Mouse (Mus musculus) neutrophil, adult 65 days (primary cell): Measurements from ENCODE around the gene Vac14. TPM values are rescaled to one million over a fixed set of nuclear protein-coding genes. Genes with fewer than 3 reads are reported as not detected.

Source experiments
- total RNA-seq: library from RNA; stranded (reverse); gene quantifications from 2 replicates; pipeline ENCODE4 v1.2.4, GENCODE M21; 2023

Vac14 gene
- 26.9 and 39.1 TPM in 2 replicates for total RNA-seq

DNA sequence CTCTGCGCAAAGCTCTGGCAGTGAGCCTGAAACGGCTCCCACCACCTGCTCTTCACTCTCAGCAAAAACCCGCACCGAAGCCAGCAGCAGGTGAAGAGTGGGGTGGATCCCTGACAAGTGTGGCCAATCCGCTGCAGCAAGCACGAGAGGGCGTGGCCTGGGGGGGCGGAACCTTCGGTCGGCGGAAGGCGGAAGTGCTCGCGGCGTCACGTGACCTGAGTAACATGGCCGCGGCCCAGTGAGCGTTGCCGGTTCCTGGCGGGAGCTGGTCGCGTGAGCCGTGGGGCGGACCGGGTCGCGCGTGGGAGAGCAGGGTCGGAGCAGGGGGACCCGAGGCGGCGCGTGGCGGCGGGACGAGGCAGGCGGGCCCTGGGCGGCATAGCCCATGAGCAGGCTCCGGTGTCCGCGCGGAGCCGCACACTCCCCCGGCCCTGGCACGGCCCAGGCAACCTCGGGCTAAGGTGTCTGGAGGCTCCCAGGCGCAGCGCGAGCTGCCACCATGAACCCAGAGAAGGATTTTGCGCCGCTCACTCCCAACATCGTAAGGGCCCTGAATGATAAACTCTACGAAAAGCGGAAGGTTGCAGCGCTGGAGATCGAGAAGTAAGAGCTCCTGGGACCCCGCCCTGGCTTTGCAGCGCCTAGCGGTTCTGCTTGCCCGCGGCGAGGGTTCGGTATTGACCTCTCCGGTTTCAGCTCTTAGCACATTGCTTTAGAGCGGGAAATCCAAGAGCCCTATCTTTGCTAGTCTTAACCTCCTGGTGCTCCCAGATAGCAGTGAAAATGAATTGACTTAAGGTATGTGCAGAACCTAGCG lies at the start of gene Vac14:
Gene Vac14, plus strand, starts transcription at position 195 of the 817 bp plus-strand sequence.

GRCm38 (mm10) chr8:110720685-110721598 lies 102.6 kb downstream of the Vac14 start, which contains the start of gene Mtss1l:
TSS of gene Mtss1l (plus strand) at chr8:110721476.

Other genes starting within 250 kb of the Vac14 start
- 0.54 and 1.00 TPM in 2 replicates for gene Mtss1l, start 102.9 kb downstream of the Vac14 start, total RNA-seq
- not detected in 2 replicates for gene Il34, start 187.3 kb downstream of the Vac14 start, total RNA-seq
- gene Cog4, start 228.0 kb downstream of the Vac14 start, total RNA-seq: 31.1 and 42.8 TPM in 2 replicates
- gene Sf3b3, start 228.2 kb downstream of the Vac14 start, total RNA-seq: 53.5 and 66.2 TPM in 2 replicates